Mouse (Mus musculus): ENCODE data around the gene Sec14l2. TPM values are rescaled to one million over a fixed set of nuclear protein-coding genes. Genes with fewer than 3 reads are reported as not detected.

The Sec14l2 gene
- polyA plus RNA-seq, 1 experiment from 2014 or later, result 3.3 TPM

GRCm38 (mm10) chr11:4048438-4048837 is 74.8 kb downstream of the Sec14l2 start:
- Histone ChIP-seq H3K27ac (ENCODE audit: low read length) (no peak overlapping the region), H3K36me3 (ENCODE audit: control insufficient read depth, insufficient read depth, low read length) (no peaks in the 10 kb centered on the region), H3K4me2 (ENCODE audit: low read depth, low read length) (no peak overlapping the region), H3K4me1 (replicated peaks; ENCODE audit: control insufficient read depth, insufficient read depth, low read length) (no peaks in the 10 kb centered on the region), H3K27me3 (ENCODE audit: control insufficient read depth, insufficient read depth, low read depth, low read length) (no peaks in the 10 kb centered on the region), H3K9ac (ENCODE audit: low read length) (no peak overlapping the region), H3K9me3 (ENCODE audit: control insufficient read depth, low read length) (no peaks in the 10 kb centered on the region), H3K4me3 (ENCODE audit: low read length) (no peak overlapping the region)
- 85% methylated on average over 6 of the region's 6 CpGs for WGBS
- ATAC-seq (ENCODE audit: low read depth), result no peak

DNA sequence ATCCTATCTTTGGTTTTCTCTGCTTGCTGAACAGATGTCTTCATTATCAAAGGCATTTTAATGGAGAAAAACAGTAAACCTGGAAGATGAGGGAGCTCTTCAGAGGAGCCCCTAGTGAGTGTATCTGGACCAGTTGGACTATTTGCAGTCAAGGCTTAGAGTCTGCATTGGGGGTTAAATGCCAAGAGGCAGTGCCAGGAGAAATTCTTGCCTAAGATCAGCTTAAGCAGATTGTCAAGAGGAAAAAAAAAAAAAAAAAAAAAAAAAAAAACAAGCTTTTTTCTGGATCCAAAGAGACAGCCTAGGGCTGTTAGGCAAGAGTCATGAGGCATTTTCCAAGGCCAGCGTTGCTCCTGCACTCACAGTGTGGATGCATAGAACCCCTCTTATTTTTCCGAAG is 75.4 kb downstream of the Sec14l2 start:
- Histone ChIP-seq H3K27me3 (ENCODE audit: control insufficient read depth, insufficient read depth, low read depth, low read length) (no peaks in the 10 kb centered on the region), H3K9me3 (ENCODE audit: control insufficient read depth, low read length) (no peaks in the 10 kb centered on the region), H3K4me2 (ENCODE audit: low read depth, low read length) (no peak overlapping the region), H3K4me3 (ENCODE audit: low read length) (no peak overlapping the region), H3K36me3 (ENCODE audit: control insufficient read depth, insufficient read depth, low read length) (no peaks in the 10 kb centered on the region), H3K4me1 (replicated peaks; ENCODE audit: control insufficient read depth, insufficient read depth, low read length) (no peaks in the 10 kb centered on the region), H3K9ac (ENCODE audit: low read length) (no peak overlapping the region), H3K27ac (ENCODE audit: low read length) (no peak overlapping the region)
- no peak for ATAC-seq (ENCODE audit: low read depth)
- 87% methylated on average over 2 of the region's 2 CpGs for WGBS

Small RNA genes within 50 kb of the gene (microRNA-seq; reads per million reads assigned to microRNA genes)
- 5.9 reads per million, percentile 19 among the genes with 10 or more reads in this experiment for gene Mir3060

Other genes starting within 250 kb of the Sec14l2 start
- 0.47 and 0.79 TPM in 2 replicates for gene 4921536K21Rik, start 228.3 kb downstream of the Sec14l2 start, polyA plus RNA-seq (2015; fragmentation: Nextera tagmentation; extraction: Ambion mirVana)
- 11.7 and 12.6 TPM in 2 replicates for gene Dusp18, start 228.2 kb downstream of the Sec14l2 start, polyA plus RNA-seq (2015; fragmentation: Nextera tagmentation; extraction: Ambion mirVana)
- gene Slc35e4, start 208.8 kb downstream of the Sec14l2 start, polyA plus RNA-seq (2015; fragmentation: Nextera tagmentation; extraction: Ambion mirVana), result 3.5 and 4.4 TPM in 2 replicates
- 69.7 and 70.1 TPM in 2 replicates for gene Tcn2, start 191.3 kb downstream of the Sec14l2 start, polyA plus RNA-seq (2015; fragmentation: Nextera tagmentation; extraction: Ambion mirVana)
- 76.6 and 78.0 TPM in 2 replicates for gene Pes1, start 159.4 kb downstream of the Sec14l2 start, polyA plus RNA-seq (2015; fragmentation: Nextera tagmentation; extraction: Ambion mirVana)
- gene 4930556J24Rik, start 146.6 kb downstream of the Sec14l2 start, polyA plus RNA-seq (2015; fragmentation: Nextera tagmentation; extraction: Ambion mirVana), result 0.24 and 0.38 TPM in 2 replicates
- 9.5 and 10.0 TPM in 2 replicates for gene Gal3st1, start 139.8 kb downstream of the Sec14l2 start, polyA plus RNA-seq (2015; fragmentation: Nextera tagmentation; extraction: Ambion mirVana)
- 24.1 and 29.7 TPM in 2 replicates for gene Sec14l4, start 92.0 kb downstream of the Sec14l2 start, polyA plus RNA-seq (2015; fragmentation: Nextera tagmentation; extraction: Ambion mirVana)
- 41.5 and 63.9 TPM in 2 replicates for gene Sec14l3, start 58.6 kb downstream of the Sec14l2 start, polyA plus RNA-seq (2015; fragmentation: Nextera tagmentation; extraction: Ambion mirVana)
- 9.5 and 9.6 TPM in 2 replicates for gene Mtfp1, start 28.0 kb downstream of the Sec14l2 start, polyA plus RNA-seq (2015; fragmentation: Nextera tagmentation; extraction: Ambion mirVana)
- 33.6 and 35.7 TPM in 2 replicates for gene Rnf215, start 11.8 kb upstream of the Sec14l2 start, polyA plus RNA-seq (2015; fragmentation: Nextera tagmentation; extraction: Ambion mirVana)
- gene Ccdc157, start 36.9 kb upstream of the Sec14l2 start, polyA plus RNA-seq (2015; fragmentation: Nextera tagmentation; extraction: Ambion mirVana), result 9.2 and 11.4 TPM in 2 replicates
- 42.1 and 48.9 TPM in 2 replicates for gene Sf3a1, start 36.9 kb upstream of the Sec14l2 start, polyA plus RNA-seq (2015; fragmentation: Nextera tagmentation; extraction: Ambion mirVana)
- gene Tbc1d10a, start 63.4 kb upstream of the Sec14l2 start, polyA plus RNA-seq (2015; fragmentation: Nextera tagmentation; extraction: Ambion mirVana), result 30.5 and 34.3 TPM in 2 replicates
- gene Castor1, start 94.8 kb upstream of the Sec14l2 start, polyA plus RNA-seq (2015; fragmentation: Nextera tagmentation; extraction: Ambion mirVana), result 6.5 and 9.1 TPM in 2 replicates
- 0.25 and 0.28 TPM in 2 replicates for gene Osm, start 113.0 kb upstream of the Sec14l2 start, polyA plus RNA-seq (2015; fragmentation: Nextera tagmentation; extraction: Ambion mirVana)
- 0.44 and 0.68 TPM in 2 replicates for gene Lif, start 134.1 kb upstream of the Sec14l2 start, polyA plus RNA-seq (2015; fragmentation: Nextera tagmentation; extraction: Ambion mirVana)

Data from lung, embryonic 16.5 days (tissue).